Mouse (Mus musculus): Measurements from ENCODE around the gene 9030612E09Rik. TPM values are rescaled to one million over a fixed set of nuclear protein-coding genes. Genes with fewer than 3 reads are reported as not detected.

Gene 9030612E09Rik
- polyA plus RNA-seq, 1 experiment from 2014 or later: 0.36 TPM

DNA sequence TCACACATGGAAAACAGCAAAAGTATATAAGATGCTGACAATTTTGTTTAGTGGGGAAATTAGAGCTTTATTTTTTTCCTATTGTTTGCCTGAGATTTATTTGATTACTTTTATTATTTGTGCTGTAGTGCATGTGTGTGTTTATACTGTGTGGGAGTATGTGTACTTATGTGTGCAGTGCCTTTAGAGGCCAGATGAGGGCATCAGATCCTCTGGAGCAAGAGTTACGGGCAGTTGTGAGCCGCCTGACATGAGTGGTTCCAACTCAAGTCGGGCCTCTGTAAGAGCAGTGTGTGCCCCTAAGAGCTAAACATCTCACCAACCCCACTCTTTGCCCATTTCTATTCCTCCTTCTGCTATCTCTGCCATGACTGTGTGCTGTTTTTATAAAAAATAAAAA lies 7.7 kb upstream of the 9030612E09Rik start:
- Histone ChIP-seq H3K9ac (no peak overlapping the region), H3K36me3 (no peaks in the 10 kb centered on the region), H3K27ac (no peak overlapping the region), H3K9me3 (0 out of 2 replicates have a peak, but pooled peaks cover 4% of the 10 kb centered on the region), H3K27me3 (peaks cover 25% of the 10 kb centered on the region; the same call in 1 of the 2 replicates), H3K4me1 (peaks cover 7% of the 10 kb centered on the region), H3K4me3 (no peak overlapping the region), H3K4me2 (no peak overlapping the region)
- WGBS: 91% methylated on average over 3 of the region's 3 CpGs
- ATAC-seq (ENCODE audit: borderline replicate concordance, extremely low read depth, low FRiP score, low TSS enrichment): no peak; the same call in 1 of the 2 replicates

DNA sequence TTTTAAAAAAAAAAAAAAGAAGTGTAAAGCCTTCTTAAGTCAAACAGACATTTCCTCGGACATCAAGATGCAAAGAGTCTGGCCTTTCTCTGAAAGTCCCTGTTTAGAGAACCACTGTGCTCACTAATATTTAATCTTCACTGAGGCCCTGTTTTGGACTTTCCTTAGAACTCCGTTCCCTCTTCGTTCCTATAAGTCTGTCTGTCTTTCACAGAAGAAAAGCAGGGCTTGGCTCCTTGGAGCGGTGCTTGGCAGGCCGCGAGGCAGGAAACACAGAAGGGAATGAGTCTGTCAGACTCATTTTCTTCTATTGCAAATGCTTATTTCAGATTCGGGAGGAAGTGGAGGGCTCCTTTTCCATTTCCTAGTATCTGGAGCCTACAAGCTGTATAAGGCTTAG lies 5.7 kb upstream of the 9030612E09Rik start:
- Histone ChIP-seq H3K36me3 (no peaks in the 10 kb centered on the region), H3K4me1 (peaks cover 16% of the 10 kb centered on the region), H3K27ac (no peak overlapping the region), H3K4me3 (no peak overlapping the region), H3K4me2 (no peak overlapping the region), H3K27me3 (peaks cover 43% of the 10 kb centered on the region), H3K9me3 (no peaks in the 10 kb centered on the region), H3K9ac (no peak overlapping the region)
- 77% methylated on average over 7 of the region's 7 CpGs for WGBS
- ATAC-seq (ENCODE audit: borderline replicate concordance, extremely low read depth, low FRiP score, low TSS enrichment): no peak

DNA sequence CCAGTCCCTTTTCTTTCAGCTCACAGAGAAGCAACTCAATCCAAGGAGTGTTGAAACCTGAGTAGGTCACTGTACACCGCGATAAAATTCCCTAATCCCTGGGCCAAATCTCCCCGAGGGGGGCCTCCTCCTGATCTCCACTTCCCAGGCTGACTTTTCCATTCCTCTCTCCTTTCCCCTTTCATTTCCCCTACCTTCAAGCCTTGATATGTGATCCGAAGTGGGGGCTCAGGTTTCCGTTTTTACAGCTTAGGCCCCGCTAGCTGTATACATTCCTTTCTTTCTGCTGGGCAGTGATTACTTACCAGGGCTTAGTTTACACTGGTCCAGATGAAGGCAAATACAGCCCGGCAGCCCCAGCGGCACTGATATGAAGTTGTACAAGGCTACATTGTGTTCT lies 3.4 kb upstream of the 9030612E09Rik start:
- WGBS: 6% methylated on average over 8 of the region's 8 CpGs
- peaks cover 25% of the 10 kb centered on the region for H3K4me1 ChIP-seq
- no peaks in the 10 kb centered on the region for H3K36me3 ChIP-seq
- peak overlapping the region; percentile 7; the same call in 1 of the 2 replicates for H3K4me2 ChIP-seq
- H3K9me3 ChIP-seq: no peaks in the 10 kb centered on the region
- no peak overlapping the region for H3K4me3 ChIP-seq
- no peak for ATAC-seq (ENCODE audit: borderline replicate concordance, extremely low read depth, low FRiP score, low TSS enrichment)
- H3K27ac ChIP-seq: no peak overlapping the region
- no peak overlapping the region for H3K9ac ChIP-seq
- peaks cover 66% of the 10 kb centered on the region for H3K27me3 ChIP-seq

DNA sequence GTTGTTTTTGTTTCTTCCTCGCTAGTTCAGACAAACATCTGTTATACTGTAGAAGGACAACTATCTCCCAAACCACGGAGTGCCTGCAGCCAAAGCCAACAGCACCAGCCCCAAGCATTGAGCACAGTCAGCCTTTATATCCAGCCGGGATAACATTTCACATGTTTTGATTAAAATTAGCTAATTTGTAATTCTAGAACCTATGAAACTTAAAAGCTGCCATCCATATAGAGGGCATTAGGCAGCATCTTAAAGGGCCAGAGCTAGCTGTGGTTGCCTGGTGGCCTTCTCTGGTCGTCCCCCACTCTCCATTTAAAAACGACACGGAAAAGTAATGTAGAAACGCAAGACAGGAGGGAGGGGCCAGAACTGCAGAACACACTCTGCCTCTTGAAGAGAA lies 2.4 kb upstream of the 9030612E09Rik start:
- no peak for ATAC-seq (ENCODE audit: borderline replicate concordance, extremely low read depth, low FRiP score, low TSS enrichment)
- Histone ChIP-seq H3K4me1 (peaks cover 25% of the 10 kb centered on the region), H3K4me3 (0 out of 2 replicates have a peak overlapping the region, but pooled peaks have one; percentile 74), H3K4me2 (peak overlapping the region; percentile 94), H3K36me3 (no peaks in the 10 kb centered on the region), H3K9ac (no peak overlapping the region), H3K27me3 (peaks cover 74% of the 10 kb centered on the region), H3K27ac (no peak overlapping the region), H3K9me3 (no peaks in the 10 kb centered on the region)
- 11% methylated on average over 7 of the region's 7 CpGs for WGBS

DNA sequence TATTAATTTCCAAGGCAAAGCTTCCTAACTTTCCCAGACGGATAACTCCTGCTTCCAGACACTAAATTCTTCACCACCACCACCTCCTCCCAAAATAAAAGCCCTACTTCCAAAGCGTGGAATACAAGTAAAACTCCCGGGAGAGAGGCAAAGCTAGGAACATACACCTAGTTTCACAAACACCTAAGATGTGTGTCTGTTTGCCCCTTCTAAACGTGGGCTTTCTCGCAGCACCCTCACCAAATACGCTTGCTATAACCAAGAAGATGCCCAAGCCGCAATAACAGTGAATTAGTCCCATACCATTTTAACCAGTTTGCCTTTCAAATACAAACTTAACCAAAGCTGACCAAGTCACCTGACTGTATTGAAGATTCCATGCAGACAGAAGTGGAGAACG lies 1.9 kb upstream of the 9030612E09Rik start:
- Histone ChIP-seq H3K4me2 (peak overlapping the region; percentile 94), H3K9ac (0 out of 2 replicates have a peak overlapping the region, but pooled peaks have one; percentile 39), H3K4me3 (peak overlapping the region; percentile 74), H3K4me1 (peaks cover 25% of the 10 kb centered on the region), H3K9me3 (no peaks in the 10 kb centered on the region), H3K27me3 (peaks cover 76% of the 10 kb centered on the region), H3K27ac (no peak overlapping the region), H3K36me3 (no peaks in the 10 kb centered on the region)
- 10% methylated on average over 8 of the region's 8 CpGs for WGBS
- ATAC-seq (ENCODE audit: borderline replicate concordance, extremely low read depth, low FRiP score, low TSS enrichment): no peak

DNA sequence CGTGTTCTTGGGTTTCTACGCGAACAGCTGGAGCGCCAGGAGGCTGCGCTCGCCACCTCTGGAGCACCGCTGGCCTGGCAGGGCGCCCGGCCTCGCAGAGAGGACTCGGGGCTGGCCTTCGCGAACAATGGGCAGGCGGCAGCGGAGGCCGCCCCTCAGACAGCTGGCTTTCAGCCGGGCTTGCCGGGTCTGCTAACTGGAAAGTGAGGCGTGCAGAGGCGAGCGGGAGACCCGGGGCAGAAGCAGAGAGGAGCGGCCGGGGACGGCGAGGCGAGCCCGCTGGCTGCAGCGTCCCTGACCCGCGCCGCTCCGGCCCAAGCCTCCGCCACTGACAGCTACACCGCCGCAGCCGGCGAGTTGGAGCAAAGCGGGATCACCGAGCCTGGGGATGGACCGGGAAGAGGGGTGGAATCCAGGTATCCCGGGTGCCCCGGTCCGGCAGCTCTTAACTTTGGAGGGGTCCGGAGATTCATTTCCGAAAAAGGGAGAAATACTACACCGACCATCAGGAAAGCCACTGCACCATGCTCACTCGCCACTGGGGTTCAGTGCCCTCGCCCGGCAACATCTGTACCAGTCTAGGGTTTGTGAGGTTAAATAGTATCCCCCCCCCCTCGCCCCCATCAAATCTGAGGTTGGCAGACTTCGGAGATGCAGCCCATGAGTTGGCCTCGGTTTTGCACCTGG lies 1.2 kb upstream of the 9030612E09Rik start:
- whole genome bisulfite sequencing: under 1% methylated on average over 51 of the region's 53 CpGs

DNA sequence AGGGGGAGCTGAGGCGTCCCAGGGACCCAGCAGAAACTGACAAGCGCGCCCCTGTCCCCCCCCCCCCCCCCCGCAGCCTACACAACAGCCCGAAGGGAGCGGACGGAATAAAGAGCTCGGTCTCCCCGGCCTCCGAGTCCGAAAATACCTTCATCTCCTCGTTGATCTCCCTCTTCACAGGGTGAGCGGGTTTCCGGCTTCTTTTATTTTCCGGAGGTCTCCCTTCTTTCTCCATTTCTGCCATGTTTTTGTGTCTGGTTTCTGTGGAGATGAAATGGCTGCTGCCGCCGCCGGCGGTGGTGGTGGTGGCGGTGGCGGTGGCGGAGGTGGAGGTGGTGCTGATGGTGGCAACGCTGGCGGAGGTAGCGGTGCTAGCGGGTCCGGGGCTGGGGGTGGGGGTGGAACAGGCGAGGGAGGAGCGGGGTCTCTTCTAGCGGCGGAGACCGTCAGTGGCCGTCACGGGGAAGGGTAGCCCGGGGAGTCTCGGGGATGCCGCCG lies 627 bp upstream of the 9030612E09Rik start:
- H3K9me3 ChIP-seq: no peaks in the 10 kb centered on the region
- H3K4me2 ChIP-seq: peak overlapping the region; percentile 94
- peaks cover 25% of the 10 kb centered on the region for H3K4me1 ChIP-seq
- peaks cover 87% of the 10 kb centered on the region for H3K27me3 ChIP-seq
- no peaks in the 10 kb centered on the region for H3K36me3 ChIP-seq
- H3K27ac ChIP-seq: no peak overlapping the region
- peak; percentile 43 for ATAC-seq (ENCODE audit: borderline replicate concordance, extremely low read depth, low FRiP score, low TSS enrichment)
- H3K9ac ChIP-seq: peak overlapping the region; percentile 51
- H3K4me3 ChIP-seq: peak overlapping the region; percentile 74
- WGBS: 0% methylated on average over 27 of the region's 38 CpGs

More for the DNA sequence above, 1.2 kb upstream of the 9030612E09Rik start:
- H3K9me3 ChIP-seq: no peaks in the 10 kb centered on the region
- H3K4me1 ChIP-seq: peaks cover 25% of the 10 kb centered on the region
- H3K4me3 ChIP-seq: peak overlapping the region; percentile 74
- H3K27me3 ChIP-seq: peaks cover 83% of the 10 kb centered on the region
- peak; percentile 55 for ATAC-seq (ENCODE audit: borderline replicate concordance, extremely low read depth, low FRiP score, low TSS enrichment)
- no peaks in the 10 kb centered on the region for H3K36me3 ChIP-seq
- H3K4me2 ChIP-seq: peak overlapping the region; percentile 94
- no peak overlapping the region for H3K27ac ChIP-seq
- peak overlapping the region; percentile 39 for H3K9ac ChIP-seq

DNA sequence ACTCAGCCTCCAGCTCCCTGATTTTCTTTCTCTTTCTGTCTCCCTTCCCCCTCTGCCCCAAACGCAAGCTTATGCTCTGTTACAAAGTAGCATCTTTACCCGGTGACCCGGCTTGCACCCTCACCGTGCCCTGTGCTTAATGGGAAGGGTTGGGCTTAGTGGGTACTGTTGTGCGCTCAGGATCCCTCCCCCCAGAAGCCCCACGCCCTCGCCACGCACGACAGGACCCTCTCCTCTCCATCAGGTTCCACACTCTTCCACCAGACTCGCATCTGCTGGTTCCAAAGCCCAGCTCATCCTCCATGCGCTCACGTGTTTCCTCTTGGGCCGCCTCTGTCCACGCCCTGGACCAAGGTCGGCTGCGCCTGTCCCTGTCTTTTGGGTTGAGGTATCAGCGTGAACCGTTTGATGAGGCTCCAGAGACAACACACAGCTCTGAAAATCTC lies 675 bp downstream of the 9030612E09Rik start:
- peak overlapping the region; percentile 51 for H3K9ac ChIP-seq
- ATAC-seq (ENCODE audit: borderline replicate concordance, extremely low read depth, low FRiP score, low TSS enrichment): no peak
- H3K9me3 ChIP-seq: no peaks in the 10 kb centered on the region
- H3K36me3 ChIP-seq: no peaks in the 10 kb centered on the region
- no peak overlapping the region for H3K27ac ChIP-seq
- H3K4me2 ChIP-seq: peak overlapping the region; percentile 94
- 3% methylated on average over 18 of the region's 18 CpGs for WGBS
- H3K4me3 ChIP-seq: peak overlapping the region; percentile 74
- H3K27me3 ChIP-seq: peaks cover 77% of the 10 kb centered on the region
- peaks cover 25% of the 10 kb centered on the region for H3K4me1 ChIP-seq

DNA sequence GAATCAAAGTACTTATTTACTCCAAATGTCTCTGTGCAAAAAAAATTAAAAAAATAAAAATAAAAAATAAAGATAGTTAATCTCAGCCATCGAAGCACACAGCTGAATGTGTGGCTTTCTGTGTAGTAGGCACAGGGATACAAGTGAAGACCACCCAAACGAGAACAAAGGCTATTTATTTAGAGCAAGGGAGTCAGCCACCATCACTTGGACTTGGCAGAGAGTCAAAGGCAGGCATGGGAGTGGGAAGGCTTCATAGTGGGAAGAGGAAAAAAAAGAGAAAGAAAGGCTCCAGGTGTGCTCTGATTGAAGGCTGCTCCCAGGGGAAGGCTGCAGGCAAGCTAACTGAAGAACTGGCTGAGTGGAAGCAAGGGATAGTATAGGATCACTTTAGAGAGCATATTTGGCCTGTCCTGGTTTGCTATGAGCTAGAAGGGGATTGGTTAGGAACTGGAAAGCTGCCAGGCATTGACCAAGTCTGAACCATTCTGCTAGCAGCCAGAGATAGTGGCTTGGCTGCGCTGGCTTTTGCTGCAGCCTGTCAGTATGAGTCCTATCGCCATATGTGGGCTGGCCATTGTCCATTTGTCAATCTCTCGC lies 5.9 kb downstream of the 9030612E09Rik start:
- H3K4me2 ChIP-seq: no peak overlapping the region
- H3K9ac ChIP-seq: no peak overlapping the region
- H3K36me3 ChIP-seq: no peaks in the 10 kb centered on the region
- ATAC-seq (ENCODE audit: borderline replicate concordance, extremely low read depth, low FRiP score, low TSS enrichment): no peak
- H3K27ac ChIP-seq: no peak overlapping the region
- no peak overlapping the region for H3K4me3 ChIP-seq
- H3K27me3 ChIP-seq: peaks cover 29% of the 10 kb centered on the region
- 41% methylated on average over 5 of the region's 5 CpGs for WGBS
- H3K4me1 ChIP-seq: peaks cover 5% of the 10 kb centered on the region; the same call in 1 of the 2 replicates
- H3K9me3 ChIP-seq: no peaks in the 10 kb centered on the region

DNA sequence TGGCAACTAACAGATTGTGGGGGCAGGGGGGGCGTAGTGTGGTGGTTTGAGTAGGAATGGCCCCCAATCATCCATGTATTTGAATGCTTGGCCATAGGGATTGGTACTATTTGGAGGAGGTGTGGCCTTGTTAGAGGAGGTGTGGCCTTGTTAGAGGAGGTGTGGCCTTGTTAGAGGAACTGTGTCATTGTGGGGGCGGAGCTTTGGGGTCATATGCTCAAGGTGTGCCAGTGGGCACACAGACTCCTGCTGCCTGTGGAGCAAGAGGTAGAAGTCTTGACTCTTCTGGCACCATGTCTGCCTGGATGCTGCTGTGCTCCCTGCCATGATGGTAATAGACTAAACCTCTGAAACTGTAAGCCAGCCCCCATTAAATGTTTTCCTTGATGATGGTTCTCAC lies 25.7 kb downstream of the 9030612E09Rik start:
- Histone ChIP-seq H3K27me3 (no peaks in the 10 kb centered on the region), H3K36me3 (no peaks in the 10 kb centered on the region), H3K9ac (no peak overlapping the region), H3K4me3 (no peak overlapping the region), H3K4me1 (no peaks in the 10 kb centered on the region), H3K4me2 (no peak overlapping the region), H3K9me3 (no peaks in the 10 kb centered on the region), H3K27ac (no peak overlapping the region)
- WGBS: 72% methylated on average over 2 of the region's 2 CpGs
- no peak for ATAC-seq (ENCODE audit: borderline replicate concordance, extremely low read depth, low FRiP score, low TSS enrichment)

DNA sequence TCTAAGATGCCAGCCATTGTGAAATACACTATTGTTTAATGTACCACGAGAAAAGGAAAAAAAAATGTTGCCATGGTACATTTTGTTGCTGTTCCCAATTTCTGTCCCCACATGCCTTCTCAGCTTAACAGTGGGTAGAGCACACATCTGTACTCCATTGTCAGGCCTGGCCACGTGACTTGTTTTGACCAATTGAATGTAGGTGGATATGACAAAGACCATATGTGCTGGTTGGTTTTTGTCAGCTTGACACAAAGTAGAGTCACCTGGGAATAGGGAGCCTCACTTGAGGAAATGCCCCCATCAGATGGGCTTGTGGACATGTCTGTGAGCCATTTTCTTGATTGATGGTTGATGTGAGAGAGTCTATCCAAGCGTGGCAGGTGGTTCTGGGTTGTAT lies 29.4 kb downstream of the 9030612E09Rik start:
- Histone ChIP-seq H3K9ac (no peak overlapping the region), H3K4me1 (no peaks in the 10 kb centered on the region), H3K9me3 (no peaks in the 10 kb centered on the region), H3K4me2 (no peak overlapping the region), H3K4me3 (no peak overlapping the region), H3K27ac (no peak overlapping the region), H3K27me3 (no peaks in the 10 kb centered on the region), H3K36me3 (no peaks in the 10 kb centered on the region)
- 74% methylated on average over 3 of the region's 3 CpGs for WGBS
- no peak for ATAC-seq (ENCODE audit: borderline replicate concordance, extremely low read depth, low FRiP score, low TSS enrichment)

DNA sequence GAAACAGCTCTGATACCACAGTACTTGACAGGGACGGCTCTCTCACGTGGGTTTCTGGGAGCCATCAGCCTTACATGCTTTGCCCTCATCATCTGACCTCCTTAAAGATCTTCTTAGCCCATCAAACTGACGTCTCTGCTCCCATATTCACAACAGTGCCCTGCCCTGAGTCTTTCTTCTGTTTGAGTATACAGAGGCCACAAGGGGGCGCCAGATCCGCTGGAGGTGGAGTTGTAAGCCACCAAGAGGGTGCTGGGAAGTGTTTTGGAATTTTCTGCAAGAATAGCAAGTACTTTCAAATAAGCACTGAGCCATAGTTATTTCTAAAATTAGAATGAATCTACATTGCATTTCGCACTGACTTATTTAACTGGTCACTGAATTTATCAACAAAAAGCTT lies 37.4 kb downstream of the 9030612E09Rik start:
- no peaks in the 10 kb centered on the region for H3K27me3 ChIP-seq
- H3K36me3 ChIP-seq: no peaks in the 10 kb centered on the region
- 38% methylated on average over 6 of the region's 6 CpGs for WGBS
- no peak overlapping the region for H3K9ac ChIP-seq
- H3K9me3 ChIP-seq: no peaks in the 10 kb centered on the region
- H3K27ac ChIP-seq: no peak overlapping the region
- no peaks in the 10 kb centered on the region for H3K4me1 ChIP-seq
- no peak for ATAC-seq (ENCODE audit: borderline replicate concordance, extremely low read depth, low FRiP score, low TSS enrichment)
- H3K4me3 ChIP-seq: no peak overlapping the region
- no peak overlapping the region for H3K4me2 ChIP-seq

Data from lung, embryonic 15.5 days (tissue).